Mouse (Mus musculus): ENCODE measurements at regions not wholly inside any gene's neighbourhood (a gene's known extent, or its start where the extent isn't known, plus 50 kb on each side); places are given as distances from the start of the nearest gene placed in this dataset.
A peak's percentile ranks its signal among the peaks of the same experiment; 100 is the strongest.

- DNase-seq (ENCODE audit: low read depth, low spot score): no peak
Observed at GRCm38 (mm10) chr2:180854349-180855004, 66.3 kb downstream of the Ythdf1 start.

GRCm38 (mm10) chr2:180847497-180847896, 70.8 kb upstream of the Bhlhe23 start:
- DNase-seq (ENCODE audit: low read depth, low spot score): no peak

- DNase-seq (ENCODE audit: low read depth, low spot score): peak; percentile 15
Observed at GRCm38 (mm10) chr2:180845011-180845410, 68.3 kb upstream of the Bhlhe23 start.

GRCm38 (mm10) chr2:180843669-180844068, 67.0 kb upstream of the Bhlhe23 start:
- no peak for DNase-seq (ENCODE audit: low read depth, low spot score)

GRCm38 (mm10) chr2:180839126-180839525, 62.4 kb upstream of the Bhlhe23 start:
- DNase-seq (ENCODE audit: low read depth, low spot score): no peak

- no peak for DNase-seq (ENCODE audit: low read depth, low spot score)
Observed at GRCm38 (mm10) chr2:180837996-180838395, 61.3 kb upstream of the Bhlhe23 start.

- DNase-seq (ENCODE audit: low read depth, low spot score): no peak
Observed at GRCm38 (mm10) chr2:180837318-180837920, 60.7 kb upstream of the Bhlhe23 start.

GRCm38 (mm10) chr2:180835936-180836602, 59.4 kb upstream of the Bhlhe23 start:
- no peak for DNase-seq (ENCODE audit: low read depth, low spot score)

GRCm38 (mm10) chr2:180832711-180833110, 56.0 kb upstream of the Bhlhe23 start:
- peak; percentile 68 for DNase-seq (ENCODE audit: low read depth, low spot score)

- DNase-seq (ENCODE audit: low read depth, low spot score): no peak
Observed at GRCm38 (mm10) chr2:180830607-180831006, 53.9 kb upstream of the Bhlhe23 start.

GRCm38 (mm10) chr2:180828086-180828485, 51.4 kb upstream of the Bhlhe23 start:
- no peak for DNase-seq (ENCODE audit: low read depth, low spot score)

- no peak for DNase-seq (ENCODE audit: low read depth, low spot score)
Observed at GRCm38 (mm10) chr2:180826742-180827141, 50.0 kb upstream of the Bhlhe23 start.
